Mouse (Mus musculus) frontal cortex, postnatal 14 days (tissue): ENCODE measurements at regions not wholly inside any gene's neighbourhood (a gene's known extent, or its start where the extent isn't known, plus 50 kb on each side); places are given as distances from the start of the nearest gene placed in this dataset.

ENCODE experiments used
- DNase-seq, 2 experiments: peaks; one replicate each; pipeline ENCODE4 v3.0.0; 2022; ENCODE audit warnings: low spot score in 2 of 2

- DNase-seq = no peak
Observed at GRCm38 (mm10) chr10:126498726-126499125, 402.4 kb downstream of the Atp23 start.

GRCm38 (mm10) chr10:126493734-126494133 is 407.4 kb downstream of the Atp23 start:
- no peak for DNase-seq

- no peak for DNase-seq
Observed at GRCm38 (mm10) chr10:126492211-126492610, 408.9 kb downstream of the Atp23 start.

GRCm38 (mm10) chr10:126485129-126485528 is 416.0 kb downstream of the Atp23 start:
- no peak for DNase-seq

- DNase-seq = no peak
Observed at GRCm38 (mm10) chr10:126483479-126483878, 417.7 kb downstream of the Atp23 start.

- no peak for DNase-seq
Observed at GRCm38 (mm10) chr10:126480382-126480781, 420.8 kb downstream of the Atp23 start.

GRCm38 (mm10) chr10:126479743-126480142 is 421.4 kb downstream of the Atp23 start:
- DNase-seq = no peak

GRCm38 (mm10) chr10:126473050-126473719 is 428.0 kb downstream of the Atp23 start:
- no peak for DNase-seq

GRCm38 (mm10) chr10:126470838-126471491 is 430.2 kb downstream of the Atp23 start:
- no peak for DNase-seq

- no peak for DNase-seq
Observed at GRCm38 (mm10) chr10:126462770-126463169, 438.4 kb downstream of the Atp23 start.

GRCm38 (mm10) chr10:126458523-126458922 is 442.6 kb downstream of the Atp23 start:
- DNase-seq = no peak

- DNase-seq = no peak
Observed at GRCm38 (mm10) chr10:126452757-126453528, 448.2 kb downstream of the Atp23 start.

GRCm38 (mm10) chr10:126452057-126452622 is 449.0 kb downstream of the Atp23 start:
- no peak for DNase-seq

GRCm38 (mm10) chr10:126431222-126431621 is 465.3 kb downstream of the Lrig3 start:
- no peak for DNase-seq

GRCm38 (mm10) chr10:126430346-126430745 is 464.4 kb downstream of the Lrig3 start:
- no peak for DNase-seq

GRCm38 (mm10) chr10:126429502-126429901 is 463.5 kb downstream of the Lrig3 start:
- no peak for DNase-seq

GRCm38 (mm10) chr10:126422066-126422465 is 456.1 kb downstream of the Lrig3 start:
- DNase-seq = no peak

- no peak for DNase-seq
Observed at GRCm38 (mm10) chr10:126413786-126414185, 447.8 kb downstream of the Lrig3 start.

- no peak for DNase-seq
Observed at GRCm38 (mm10) chr10:126392235-126392634, 426.3 kb downstream of the Lrig3 start.

- no peak for DNase-seq
Observed at GRCm38 (mm10) chr10:126391770-126392169, 425.8 kb downstream of the Lrig3 start.

GRCm38 (mm10) chr10:126386430-126386829 is 420.5 kb downstream of the Lrig3 start:
- no peak for DNase-seq

GRCm38 (mm10) chr10:126385644-126386043 is 419.7 kb downstream of the Lrig3 start:
- no peak for DNase-seq
